Mouse (Mus musculus): ENCODE measurements around the gene Tes.

DNA sequence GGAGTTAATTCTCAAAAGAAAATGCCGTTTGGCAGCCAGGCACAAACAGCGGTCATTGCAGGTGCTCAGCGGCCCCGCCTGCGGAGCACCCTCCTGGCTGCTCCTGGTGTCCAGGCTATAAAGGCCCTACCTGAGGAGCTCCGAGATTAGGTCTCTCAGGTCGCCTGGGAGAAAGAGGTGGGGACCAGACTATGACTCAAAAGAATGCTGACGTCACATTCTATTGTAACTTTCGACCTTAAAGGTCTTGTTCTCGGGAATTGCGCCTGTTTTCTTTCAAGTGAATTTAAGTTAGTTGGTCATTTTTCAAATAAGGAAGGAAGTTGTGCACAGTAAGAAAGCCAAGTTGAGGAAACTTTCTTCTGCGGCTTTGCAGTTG, 831 bp downstream of the Tes start:
- TF ChIP-seq CTCF (IDR thresholded peaks at IDR 0.05) = no peak
- TF ChIP-seq EP300 (IDR thresholded peaks at IDR 0.05) = no peak
